Mouse (Mus musculus) adrenal gland, postnatal 4 days (tissue): ENCODE measurements around the gene Napepld. TPM values are rescaled to one million over a fixed set of nuclear protein-coding genes. Genes with fewer than 3 reads are reported as not detected.
A peak's percentile ranks its signal among the peaks of the same experiment; 100 is the strongest.
"Not testable (repeated sequence)": the region's sequence is repeated elsewhere in the genome, so short reads cannot be mapped to it uniquely, and the experiment has no call there.

Experiments used
- DNase-seq, 2 experiments: peaks; one replicate each; pipeline ENCODE4 v3.0.0; 2021 to 2022; ENCODE audit warnings: low spot score in 2 of 2, mixed read lengths in 2 of 2
- total RNA-seq, 2 experiments: library from RNA; stranded (reverse); gene quantifications; 2 replicates each; pipeline ENCODE4 v1.2.3; 2021

The Napepld gene
- total RNA-seq, 2 experiments from 2014 or later, result 22.1 to 24.7 TPM

DNA sequence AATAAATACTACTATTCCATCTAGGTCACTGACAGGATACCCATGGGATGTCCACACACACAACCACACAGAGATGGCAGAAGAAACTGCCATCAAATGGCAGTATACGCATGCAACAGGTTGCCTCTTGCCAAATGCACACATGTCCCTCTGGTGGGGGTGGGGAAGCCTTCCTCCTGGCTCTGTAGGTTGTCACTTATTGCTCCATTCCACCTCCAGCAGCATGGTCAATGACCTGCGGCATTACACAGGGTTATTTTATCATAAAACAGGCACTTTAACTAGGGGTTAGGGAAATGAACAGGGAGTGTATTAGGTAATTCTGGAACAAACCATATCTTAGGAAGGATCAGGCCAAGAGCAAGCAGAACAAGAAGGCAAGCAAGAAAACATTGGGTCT is 31.9 kb downstream of the Napepld start:
- no peak for DNase-seq

DNA sequence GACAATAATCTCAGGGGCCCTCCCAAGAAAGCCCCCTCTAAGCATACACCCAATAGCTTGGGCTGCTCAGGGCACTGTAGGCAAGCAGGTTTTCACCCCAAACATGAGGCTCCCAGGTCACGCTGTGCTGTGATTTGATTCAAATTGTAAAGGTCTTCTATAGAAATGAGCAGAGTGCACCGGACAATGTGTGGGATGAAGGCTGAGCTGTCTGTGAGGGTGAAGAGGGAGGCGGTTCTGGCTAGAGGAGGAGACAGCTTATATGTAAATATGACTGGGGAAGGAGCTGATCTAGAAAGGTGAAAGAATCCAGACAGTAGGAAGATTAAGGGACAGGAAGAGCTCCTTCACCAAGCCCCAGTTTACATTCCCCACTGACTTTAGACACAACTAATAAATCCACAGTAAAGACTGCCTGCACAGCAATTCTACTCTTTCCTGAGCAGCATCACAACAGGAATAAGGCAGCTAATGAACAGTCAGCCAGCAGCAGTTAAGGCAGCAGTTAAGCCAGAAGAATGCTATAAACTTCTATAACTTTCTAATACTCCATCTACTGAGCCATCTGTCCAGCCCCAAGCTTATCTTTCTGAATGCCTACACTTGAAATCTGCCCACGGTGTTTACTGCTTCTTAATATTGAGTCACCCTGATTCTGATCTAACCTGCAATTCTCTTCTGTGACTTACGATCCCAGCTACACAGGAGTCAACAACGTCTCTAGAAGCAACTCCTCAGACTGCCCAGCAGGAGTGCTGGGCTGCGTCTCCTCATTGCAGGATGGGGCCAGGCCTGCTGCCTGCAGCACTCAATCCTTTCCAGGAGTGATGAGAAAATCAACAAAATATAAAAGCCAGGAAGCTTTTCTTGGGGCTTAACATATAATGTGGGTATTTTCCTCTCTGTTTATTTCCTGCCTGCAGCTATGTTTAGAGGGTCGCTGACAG is 33.7 kb downstream of the Napepld start:
- DNase-seq, result no peak

DNA sequence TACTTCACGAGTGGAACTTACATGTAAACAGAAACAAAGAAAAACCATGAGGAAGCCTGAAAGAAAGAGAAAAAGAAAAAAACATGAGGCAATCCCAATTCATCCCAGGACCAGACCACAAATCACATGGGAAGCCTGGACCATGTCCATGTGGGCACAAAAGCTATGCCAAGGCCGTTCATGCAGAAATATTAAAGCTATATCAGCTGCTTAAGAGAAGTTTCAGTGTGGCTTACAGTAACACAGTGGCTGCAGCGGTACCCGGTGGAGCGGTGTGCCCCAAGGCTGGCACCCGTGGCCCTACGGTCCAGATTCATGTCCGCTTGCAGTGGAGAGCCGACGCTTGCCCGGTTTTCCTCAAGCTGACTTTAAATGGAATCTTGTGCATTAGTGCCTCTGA is 38.1 kb downstream of the Napepld start:
- no peak for DNase-seq

DNA sequence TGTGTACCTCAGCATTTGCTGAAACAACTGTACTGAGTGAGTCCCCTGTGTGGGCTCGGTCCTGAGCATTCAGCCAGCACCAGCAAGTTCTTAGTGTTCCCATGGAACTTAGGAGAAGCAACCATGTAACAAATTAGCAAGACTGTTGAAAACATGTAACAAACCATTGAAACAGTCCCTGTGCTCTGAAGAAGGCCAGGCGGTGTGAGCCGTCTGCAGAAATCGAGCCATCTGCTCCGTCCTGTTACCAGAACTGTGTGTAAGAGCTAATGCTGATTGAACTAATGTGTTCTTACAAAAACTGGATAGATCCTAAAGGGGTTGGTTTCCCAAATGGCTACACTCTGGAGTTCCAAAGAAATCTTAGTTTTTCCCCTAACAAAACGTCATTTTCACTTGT is 40.3 kb downstream of the Napepld start:
- DNase-seq, result no peak

DNA sequence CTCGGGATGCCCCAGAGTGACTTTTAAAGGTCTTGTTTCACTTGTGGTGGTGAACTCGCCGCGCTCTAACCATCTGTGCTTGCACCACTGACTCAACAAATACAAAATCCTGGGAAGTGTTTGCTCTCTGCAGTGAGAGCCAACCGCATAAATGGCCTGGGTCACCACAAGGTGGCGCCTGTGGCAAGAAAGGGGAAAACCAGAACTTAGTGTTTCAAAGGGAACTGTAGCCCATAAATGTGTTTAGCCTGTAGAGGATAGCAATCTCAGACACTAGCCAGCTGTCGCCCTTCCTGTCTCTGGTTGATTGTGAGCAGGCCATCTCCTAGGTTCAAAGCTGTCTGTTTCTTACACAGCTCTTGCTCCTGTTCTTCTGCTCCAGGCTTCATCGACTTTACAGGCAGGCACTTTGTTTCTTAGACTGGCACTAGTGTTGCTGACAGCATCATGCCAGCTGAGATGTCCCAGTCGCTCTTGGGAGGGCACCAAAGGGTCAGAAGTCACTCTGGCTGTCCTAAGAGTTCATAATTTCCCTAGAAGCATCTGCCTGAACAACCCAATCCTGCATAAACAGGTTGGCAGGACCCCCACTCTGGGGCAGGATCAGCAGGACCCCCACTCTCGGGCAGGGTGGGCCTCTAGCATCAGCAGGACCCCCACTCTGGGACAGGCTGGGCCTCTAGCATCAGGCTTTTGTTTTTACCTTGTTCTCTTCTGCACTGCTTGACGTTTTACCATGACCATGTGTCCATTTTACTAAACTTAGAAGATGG is 42.4 kb downstream of the Napepld start:
- DNase-seq, result peak; percentile 60 to 74

DNA sequence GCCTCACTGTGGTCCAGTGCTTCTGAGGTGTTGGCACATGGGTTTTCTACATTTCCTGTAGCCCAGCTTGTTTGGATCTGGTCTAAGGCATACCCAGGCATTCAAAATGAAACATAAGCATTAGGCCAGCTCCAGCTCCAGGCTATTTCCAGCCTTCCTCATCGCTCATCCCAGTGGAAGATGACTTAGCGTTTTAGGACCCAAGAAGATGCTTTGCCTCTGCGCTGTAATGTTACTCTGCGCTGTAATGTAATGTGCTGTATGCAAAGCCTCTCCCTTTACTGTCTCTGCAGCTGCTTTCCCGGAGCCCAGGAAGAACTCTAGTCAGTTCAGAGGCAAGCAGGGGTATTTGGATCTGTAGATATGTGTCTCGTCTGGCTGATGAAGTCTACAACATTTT is 43.2 kb downstream of the Napepld start:
- no peak for DNase-seq

DNA sequence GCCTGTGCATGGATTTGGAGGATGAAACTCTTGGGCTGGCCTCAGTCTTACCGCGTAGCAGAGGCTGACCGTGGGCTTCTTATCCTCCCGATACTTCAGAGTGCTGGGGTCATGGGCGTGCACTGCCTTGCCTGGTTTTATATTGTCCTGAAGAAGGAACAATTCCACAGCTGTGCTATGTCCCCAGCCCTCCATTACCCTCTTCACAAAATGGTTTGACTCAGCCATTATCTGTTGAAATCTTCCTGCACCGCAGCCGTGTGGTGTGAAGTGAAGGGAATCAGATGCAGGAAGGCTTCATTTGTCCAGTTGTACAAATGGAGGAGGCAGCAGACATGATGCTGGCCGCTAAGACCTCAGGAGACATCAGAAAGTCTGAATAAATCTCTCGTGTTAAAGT is 44.3 kb downstream of the Napepld start:
- DNase-seq, result no peak

DNA sequence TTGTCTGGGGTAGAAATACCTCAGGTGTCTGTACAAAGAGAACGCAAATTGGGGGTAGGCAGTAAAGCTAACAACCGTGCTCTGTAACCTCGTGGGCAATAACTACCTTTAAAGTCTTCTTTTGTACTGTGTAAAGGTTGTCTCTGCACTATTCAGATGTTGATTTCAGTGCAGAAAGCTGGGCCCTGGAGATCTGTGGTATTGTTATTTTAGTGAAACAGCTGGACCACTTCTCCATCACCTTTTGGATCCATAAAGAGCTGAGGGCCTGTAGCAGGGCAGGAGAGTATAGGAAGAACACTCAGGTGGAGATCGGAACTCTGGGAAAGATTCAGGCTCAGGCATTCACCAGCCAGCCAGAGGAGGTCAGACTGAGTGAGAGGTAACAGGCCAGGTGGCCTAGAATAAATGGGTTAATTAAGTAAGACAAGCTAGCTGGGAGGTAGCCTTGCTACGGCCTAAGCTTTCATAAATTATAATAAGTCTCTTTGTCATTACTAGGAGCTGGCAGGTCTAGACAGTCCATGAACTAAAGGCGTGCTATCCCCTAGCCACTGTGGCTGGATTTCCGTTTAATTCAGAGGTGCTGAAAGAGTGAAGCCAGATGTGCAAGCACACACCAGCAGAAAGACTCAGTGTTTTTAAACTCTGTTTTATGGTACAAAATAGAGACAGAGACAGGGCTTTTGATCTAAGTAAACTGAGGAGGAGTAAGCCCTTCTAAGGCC is 49.1 kb downstream of the Napepld start:
- DNase-seq, result no peak

DNA sequence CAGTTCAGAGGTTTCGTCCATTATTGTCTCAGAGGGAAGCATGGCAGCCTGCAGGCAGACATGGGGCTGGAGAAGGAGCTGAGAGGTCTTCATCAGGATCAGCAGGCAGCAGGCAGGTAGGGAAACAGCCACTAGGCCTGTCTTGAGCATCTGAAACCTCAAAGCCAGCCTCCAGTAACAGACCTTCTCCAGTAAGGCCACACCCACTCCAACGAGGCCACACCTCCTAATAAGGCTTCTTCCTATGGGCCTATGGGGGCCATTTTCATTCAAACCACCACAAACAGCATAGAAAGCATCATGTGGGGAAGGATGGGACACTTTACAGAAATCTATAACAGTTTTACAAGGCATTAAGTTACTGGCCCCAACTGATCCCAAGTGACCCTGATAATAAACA is 50.5 kb downstream of the Napepld start:
- DNase-seq, result no peak

DNA sequence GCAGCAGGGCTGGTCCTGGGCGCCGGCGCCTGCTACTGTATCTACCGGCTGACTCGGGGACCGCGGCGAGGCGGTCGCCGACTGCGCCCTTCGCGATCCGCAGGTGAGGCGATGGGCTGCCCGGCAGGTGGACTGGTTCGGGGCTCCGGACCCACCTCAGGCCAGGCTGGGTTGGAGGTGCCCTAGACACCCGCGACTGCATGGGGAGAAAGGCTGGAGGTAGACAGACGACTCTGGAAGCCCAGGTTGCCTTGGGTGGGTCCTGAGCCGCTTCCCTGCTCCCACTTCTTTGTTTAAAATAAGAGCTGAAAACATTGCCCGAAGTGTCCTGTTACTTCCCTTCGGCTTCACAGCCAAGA is 55.1 kb downstream of the Napepld start:
- no peak for DNase-seq

DNA sequence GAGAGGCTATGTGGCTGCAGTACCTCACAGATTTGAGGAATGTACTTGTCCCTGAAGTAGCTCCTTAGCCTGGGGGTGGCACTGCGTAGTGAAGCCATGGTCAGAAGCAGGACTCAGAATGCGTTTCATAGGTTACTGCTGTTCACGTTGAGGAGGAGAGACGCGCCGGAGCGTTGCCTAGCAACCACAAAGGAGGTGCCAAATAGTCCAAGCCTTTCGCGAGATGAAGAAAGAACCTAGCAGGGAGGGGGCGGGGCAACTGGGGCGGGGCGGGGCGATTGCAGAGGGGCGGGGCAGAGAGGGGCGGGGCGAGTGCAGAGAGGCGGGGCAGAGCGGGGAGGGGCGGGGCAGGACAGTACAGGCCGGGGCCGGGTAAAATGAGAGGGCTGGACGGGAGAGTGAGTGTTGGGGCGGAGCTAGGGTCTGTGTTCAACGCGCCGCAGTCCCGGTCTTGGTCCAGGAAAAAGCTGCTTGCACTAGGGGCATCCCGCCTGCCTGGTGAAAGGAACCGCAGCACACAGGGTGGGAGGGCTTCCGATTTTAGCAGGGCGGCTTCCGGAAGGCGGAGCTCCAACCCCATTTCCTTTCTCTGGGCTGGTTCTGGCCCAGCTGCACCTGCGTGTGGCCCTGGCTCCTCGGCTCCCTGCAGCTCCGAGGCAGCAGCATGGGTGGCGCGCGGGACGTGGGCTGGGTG is 55.6 kb downstream of the Napepld start, which contains the start of the genes Fbxl13 and Armc10:
Fbxl13 (minus strand) TSS at position 196 of the 694 bp plus-strand sequence.
Armc10 (plus strand) TSS at position 375 of the 694 bp plus-strand sequence.
- peak; percentile 56 to 72 for DNase-seq

DNA sequence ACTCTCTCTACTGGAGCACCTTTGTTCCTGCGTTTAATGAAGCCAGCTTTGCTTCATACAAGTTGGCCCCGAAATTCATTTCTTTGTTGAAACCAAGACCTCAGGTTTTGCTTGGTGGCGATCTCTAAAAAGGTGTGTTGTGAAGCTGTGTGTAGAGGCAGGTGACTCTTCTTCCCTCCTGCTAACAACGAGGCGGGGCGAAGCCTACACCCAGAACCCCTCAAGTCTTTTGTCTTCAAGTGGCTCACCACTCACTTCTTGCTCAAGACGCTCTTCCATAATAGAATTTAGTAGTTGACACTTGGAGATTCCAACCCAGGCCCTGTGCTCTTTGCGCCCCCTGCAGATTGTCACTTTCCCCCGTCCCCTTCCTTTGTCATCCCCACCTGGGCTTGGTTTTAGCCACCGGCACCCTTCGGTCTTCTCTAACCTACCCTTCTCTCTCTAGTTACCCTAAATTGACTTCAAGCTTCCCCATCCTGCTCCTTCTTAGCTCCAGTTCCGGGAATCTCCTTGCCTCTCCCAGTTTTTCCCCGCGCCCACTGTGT is 56.2 kb downstream of the Napepld start:
- peak in 1 of 2 experiments; percentile 7 for DNase-seq

DNA sequence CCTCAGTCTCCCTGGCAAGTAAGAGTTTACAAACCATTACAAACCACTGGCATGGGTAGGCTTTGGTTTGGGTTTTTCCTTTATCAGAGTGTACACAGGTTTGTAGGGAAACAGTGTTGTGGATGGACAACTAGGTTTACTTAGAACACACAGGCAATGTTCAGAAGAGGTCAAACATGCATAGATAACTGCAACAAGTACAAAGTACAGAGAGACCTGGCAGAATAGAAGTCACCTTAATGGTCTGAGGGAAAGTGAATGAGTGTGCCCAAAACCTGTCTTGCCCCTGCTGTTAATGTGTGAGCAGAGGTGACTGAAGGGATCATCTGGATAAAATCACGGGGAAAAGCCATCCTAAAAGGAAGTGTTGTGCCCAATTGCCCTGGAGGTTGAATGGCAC is 57.6 kb downstream of the Napepld start:
- no peak for DNase-seq

DNA sequence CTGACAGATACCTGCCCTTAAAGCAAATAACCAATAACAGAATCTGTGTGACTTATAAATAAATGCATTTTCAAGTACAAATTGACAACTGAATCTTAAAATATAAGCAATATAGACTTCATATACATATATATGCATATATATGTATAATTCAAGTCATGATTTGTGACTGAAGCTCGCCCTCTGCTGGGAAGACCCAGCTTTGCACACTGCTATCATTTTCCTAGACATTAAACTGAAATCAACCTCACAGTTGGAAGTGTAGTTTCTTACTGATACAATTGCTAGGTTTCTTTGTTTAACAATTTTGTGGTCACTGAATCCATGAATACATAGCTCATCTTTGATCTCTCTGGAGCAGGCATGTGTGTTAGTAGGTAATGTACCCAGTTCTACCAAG is 60.2 kb downstream of the Napepld start:
- no peak for DNase-seq

DNA sequence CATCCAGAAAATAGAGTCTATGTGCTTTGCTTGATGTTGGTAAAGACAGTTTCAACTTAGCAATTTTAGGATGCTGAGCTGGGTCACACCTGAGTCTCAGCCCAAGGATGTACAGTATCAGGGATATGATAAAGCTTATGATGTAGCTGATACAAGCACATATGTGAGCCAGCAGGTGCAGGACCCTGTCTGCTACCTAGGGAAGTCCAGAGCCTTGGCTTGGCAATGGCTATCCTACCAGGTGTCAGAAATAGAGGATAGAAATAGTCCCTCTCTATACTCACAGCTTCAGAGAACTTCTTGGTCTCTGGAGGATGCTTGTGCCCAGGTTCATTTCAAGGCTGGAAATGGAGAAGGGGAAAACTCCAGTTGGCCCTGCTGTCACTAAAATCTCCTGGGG is 75.3 kb downstream of the Napepld start:
- no peak for DNase-seq

DNA sequence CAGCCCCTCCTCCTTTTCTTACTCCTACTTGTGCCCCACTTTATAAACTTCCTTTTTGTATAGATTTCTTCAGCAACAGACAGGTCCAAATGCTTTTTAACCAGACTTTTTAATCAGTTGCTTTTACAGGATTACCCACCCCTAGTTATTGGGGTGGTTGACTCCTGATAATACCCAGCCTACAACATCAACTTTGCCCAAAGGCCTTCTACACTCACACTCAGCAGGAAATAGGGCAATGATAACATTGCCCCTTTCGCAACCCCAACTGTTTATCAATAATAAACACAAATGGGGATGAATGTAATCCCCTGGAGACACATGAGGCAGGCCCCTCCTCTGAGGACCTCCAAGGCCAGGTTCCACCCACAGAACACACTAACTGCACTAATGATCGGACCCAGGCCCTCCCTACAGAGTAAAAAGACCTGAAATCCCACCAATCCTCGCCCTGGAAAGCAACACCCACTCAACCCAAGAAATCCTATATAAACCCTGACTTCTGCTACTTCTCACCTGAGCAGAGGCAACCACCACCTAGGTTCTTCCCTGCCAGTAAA is 84.7 kb downstream of the Napepld start:
- DNase-seq, result no peak

DNA sequence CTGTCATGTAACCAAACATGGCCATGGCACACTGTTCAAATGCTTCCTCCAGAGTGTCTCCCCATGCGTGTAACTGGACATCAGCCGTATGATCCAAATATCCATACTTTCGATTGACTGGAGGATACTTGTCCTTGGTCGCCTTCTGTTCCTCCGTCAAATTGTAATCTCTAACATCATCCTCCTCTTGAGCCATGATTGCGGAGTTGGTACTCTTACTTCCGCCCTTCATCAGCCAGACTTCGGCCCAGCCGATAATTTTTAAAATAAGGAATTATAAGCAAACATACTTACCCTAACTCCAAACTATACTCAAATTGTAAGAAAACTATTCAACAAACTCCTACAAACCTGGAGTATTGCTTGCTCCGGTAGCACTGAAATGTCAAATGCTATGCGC is 86.9 kb downstream of the Napepld start:
- DNase-seq, result not testable (repeated sequence)
